Mouse (Mus musculus): Measurements from ENCODE around the gene Agbl2. TPM values are rescaled to one million over a fixed set of nuclear protein-coding genes. Genes with fewer than 3 reads are reported as not detected.

The Agbl2 gene
- polyA plus RNA-seq (2012; rRNA removed) = 0.06 and 0.12 TPM in 2 replicates

GRCm38 (mm10) chr2:90782458-90782857 lies at the start of gene Agbl2:
Gene Agbl2 (plus strand): TSS chr2:90782727.
- Histone ChIP-seq H3K36me3 (ENCODE audit: control insufficient read depth, insufficient read depth, low read length) (peaks cover 32% of the 10 kb centered on the region), H3K4me3 (ENCODE audit: extremely low read depth, insufficient read depth, insufficient read length) (peak within 1 kb of the TSS; percentile 38), H3K4me1 (ENCODE audit: control insufficient read depth, insufficient read depth, insufficient read length) (no peaks in the 10 kb centered on the region; the same call in 1 of the 2 replicates), H3K27ac (ENCODE audit: insufficient read depth, low read length) (no peak within 1 kb of the TSS), H3K27me3 (ENCODE audit: control insufficient read depth, insufficient read depth, low read length) (no peaks in the 10 kb centered on the region)
- no peak for DNase-seq (ENCODE audit: low read depth in 1 of 2, low spot score in 2 of 2)
- no peak for TF ChIP-seq POLR2A (IDR thresholded peaks at IDR 0.05; ENCODE audit: low read depth, low read length)
- no peak for TF ChIP-seq CTCF (IDR thresholded peaks at IDR 0.05; ENCODE audit: extremely low read depth, insufficient read depth, insufficient read length, insufficient replicate concordance)
- WGBS = 9% methylated on average over 11 of the region's 11 CpGs

GRCm38 (mm10) chr2:90735326-90735725 lies 47.2 kb upstream of the Agbl2 start:
- no peak overlapping the region for H3K27ac ChIP-seq (ENCODE audit: insufficient read depth, low read length)
- peaks cover 44% of the 10 kb centered on the region for H3K36me3 ChIP-seq (ENCODE audit: control insufficient read depth, insufficient read depth, low read length)
- DNase-seq (ENCODE audit: low read depth in 1 of 2, low spot score in 2 of 2) = no peak
- TF ChIP-seq CTCF (IDR thresholded peaks at IDR 0.05; ENCODE audit: extremely low read depth, insufficient read depth, insufficient read length, insufficient replicate concordance) = no peak
- no peak for TF ChIP-seq POLR2A (IDR thresholded peaks at IDR 0.05; ENCODE audit: low read depth, low read length)
- H3K4me3 ChIP-seq (ENCODE audit: extremely low read depth, insufficient read depth, insufficient read length) = no peak overlapping the region
- 95% methylated on average over 11 of the region's 11 CpGs for WGBS
- no peaks in the 10 kb centered on the region for H3K4me1 ChIP-seq (ENCODE audit: control insufficient read depth, insufficient read depth, insufficient read length)
- H3K27me3 ChIP-seq (ENCODE audit: control insufficient read depth, insufficient read depth, low read length) = no peaks in the 10 kb centered on the region

- no peak overlapping the region for H3K4me3 ChIP-seq (ENCODE audit: extremely low read depth, insufficient read depth, insufficient read length)
- WGBS = 78% methylated on average over 3 of the region's 3 CpGs
- H3K27ac ChIP-seq (ENCODE audit: insufficient read depth, low read length) = no peak overlapping the region
- no peak for DNase-seq (ENCODE audit: low read depth in 1 of 2, low spot score in 2 of 2)
- peaks cover 22% of the 10 kb centered on the region for H3K36me3 ChIP-seq (ENCODE audit: control insufficient read depth, insufficient read depth, low read length)
- no peaks in the 10 kb centered on the region for H3K4me1 ChIP-seq (ENCODE audit: control insufficient read depth, insufficient read depth, insufficient read length)
- no peaks in the 10 kb centered on the region for H3K27me3 ChIP-seq (ENCODE audit: control insufficient read depth, insufficient read depth, low read length)
- no peak for TF ChIP-seq CTCF (IDR thresholded peaks at IDR 0.05; ENCODE audit: extremely low read depth, insufficient read depth, insufficient read length, insufficient replicate concordance)
- no peak for TF ChIP-seq POLR2A (IDR thresholded peaks at IDR 0.05; ENCODE audit: low read depth, low read length)
Observed at GRCm38 (mm10) chr2:90738801-90739200, 43.7 kb upstream of the Agbl2 start.

GRCm38 (mm10) chr2:90739327-90739726 lies 43.2 kb upstream of the Agbl2 start:
- no peaks in the 10 kb centered on the region for H3K4me1 ChIP-seq (ENCODE audit: control insufficient read depth, insufficient read depth, insufficient read length)
- H3K4me3 ChIP-seq (ENCODE audit: extremely low read depth, insufficient read depth, insufficient read length) = no peak overlapping the region
- TF ChIP-seq POLR2A (IDR thresholded peaks at IDR 0.05; ENCODE audit: low read depth, low read length) (no peak), CTCF (IDR thresholded peaks at IDR 0.05; ENCODE audit: extremely low read depth, insufficient read depth, insufficient read length, insufficient replicate concordance) (no peak)
- H3K36me3 ChIP-seq (ENCODE audit: control insufficient read depth, insufficient read depth, low read length) = peaks cover 22% of the 10 kb centered on the region
- H3K27me3 ChIP-seq (ENCODE audit: control insufficient read depth, insufficient read depth, low read length) = no peaks in the 10 kb centered on the region
- WGBS = 97% methylated on average over 3 of the region's 3 CpGs
- no peak overlapping the region for H3K27ac ChIP-seq (ENCODE audit: insufficient read depth, low read length)
- DNase-seq (ENCODE audit: low read depth in 1 of 2, low spot score in 2 of 2) = no peak

GRCm38 (mm10) chr2:90739921-90740320 lies 42.6 kb upstream of the Agbl2 start:
- DNase-seq (ENCODE audit: low read depth in 1 of 2, low spot score in 2 of 2) = no peak
- H3K4me1 ChIP-seq (ENCODE audit: control insufficient read depth, insufficient read depth, insufficient read length) = no peaks in the 10 kb centered on the region
- H3K27me3 ChIP-seq (ENCODE audit: control insufficient read depth, insufficient read depth, low read length) = no peaks in the 10 kb centered on the region
- H3K4me3 ChIP-seq (ENCODE audit: extremely low read depth, insufficient read depth, insufficient read length) = no peak overlapping the region
- peaks cover 19% of the 10 kb centered on the region for H3K36me3 ChIP-seq (ENCODE audit: control insufficient read depth, insufficient read depth, low read length)
- H3K27ac ChIP-seq (ENCODE audit: insufficient read depth, low read length) = no peak overlapping the region
- no peak for TF ChIP-seq CTCF (IDR thresholded peaks at IDR 0.05; ENCODE audit: extremely low read depth, insufficient read depth, insufficient read length, insufficient replicate concordance)
- TF ChIP-seq POLR2A (IDR thresholded peaks at IDR 0.05; ENCODE audit: low read depth, low read length) = no peak
- 92% methylated on average over 5 of the region's 5 CpGs for WGBS

GRCm38 (mm10) chr2:90744285-90745052 lies 38.1 kb upstream of the Agbl2 start:
- WGBS = 64% methylated on average over 12 of the region's 12 CpGs
- Histone ChIP-seq H3K36me3 (ENCODE audit: control insufficient read depth, insufficient read depth, low read length) (peaks cover 3% of the 10 kb centered on the region; the same call in 1 of the 2 replicates), H3K27ac (ENCODE audit: insufficient read depth, low read length) (peak overlapping the region; percentile 71), H3K4me3 (ENCODE audit: extremely low read depth, insufficient read depth, insufficient read length) (peak overlapping the region; percentile 40; the same call in 1 of the 2 replicates), H3K4me1 (ENCODE audit: control insufficient read depth, insufficient read depth, insufficient read length) (no peaks in the 10 kb centered on the region), H3K27me3 (ENCODE audit: control insufficient read depth, insufficient read depth, low read length) (no peaks in the 10 kb centered on the region)
- DNase-seq (ENCODE audit: low read depth in 1 of 2, low spot score in 2 of 2) = no peak
- TF ChIP-seq CTCF (IDR thresholded peaks at IDR 0.05; ENCODE audit: extremely low read depth, insufficient read depth, insufficient read length, insufficient replicate concordance) (no peak), POLR2A (IDR thresholded peaks at IDR 0.05; ENCODE audit: low read depth, low read length) (no peak)

Data from spleen, adult 2 months (tissue).